Mouse (Mus musculus) CH12.LX (cell line): ENCODE data around the gene Trappc5. TPM values are rescaled to one million over a fixed set of nuclear protein-coding genes. Genes with fewer than 3 reads are reported as not detected.

Experiments used
- DNase-seq: peaks from one replicate; pipeline ENCODE4 v3.0.0-alpha.2; 2013; ENCODE audit errors: extremely low read depth
- H3K27ac ChIP-seq: 2 replicates; pipeline ENCODE4 v1.5.1; 2012; ENCODE audit warnings: low read depth, mild to moderate bottlenecking, control low read depth, moderate library complexity; ENCODE audit not compliant: insufficient read depth
- H3K27me3 ChIP-seq: replicated peaks from 2 replicates; pipeline ENCODE3; 2012; ENCODE audit warnings: inconsistent platforms
- H3K36me3 ChIP-seq, 2 experiments: replicated peaks in 1 of 2; 2 replicates each; pipeline versions ENCODE3 to v1.6.1; 2012; ENCODE audit warnings: inconsistent platforms in 1 of 2, low read length in 1 of 2, mild to moderate bottlenecking in 1 of 2, mixed read lengths in 1 of 2, moderate library complexity in 1 of 2; ENCODE audit not compliant: control insufficient read depth in 1 of 2, insufficient read depth in 1 of 2
- H3K4me1 ChIP-seq, 2 experiments: 2 replicates each; pipeline ENCODE4 v1.6.1; 2012; ENCODE audit warnings: inconsistent platforms in 1 of 2, moderate library complexity in 1 of 2; ENCODE audit not compliant: insufficient read depth in 2 of 2, control insufficient read depth in 1 of 2
- H3K4me2 ChIP-seq: 2 replicates; pipeline ENCODE4 v1.6.1; 2012; ENCODE audit warnings: low read depth, mild to moderate bottlenecking, control low read depth; ENCODE audit not compliant: poor library complexity, insufficient read depth, severe bottlenecking
- H3K4me3 ChIP-seq, 3 experiments: fragments of 150-350 bp in 1 of 3; sonication (generic) in 1 of 3; replicated peaks in 1 of 3; 2 replicates each; pipeline versions ENCODE3 to v1.5.1; 2011 to 2012; ENCODE audit warnings: low read depth in 2 of 3, low read length in 2 of 3, mild to moderate bottlenecking in 2 of 3, moderate library complexity in 2 of 3, control low read depth in 1 of 3, improper control_type of control experiment in 1 of 3, inconsistent platforms in 1 of 3, mixed read lengths in 1 of 3; ENCODE audit not compliant: poor library complexity in 1 of 3
- H3K79me2 ChIP-seq: replicated peaks from 2 replicates; pipeline ENCODE4 v1.6.1; 2012; ENCODE audit warnings: mild to moderate bottlenecking, moderate library complexity; ENCODE audit not compliant: control insufficient read depth, poor library complexity, insufficient read depth, severe bottlenecking; ENCODE audit errors: extremely low read depth
- H3K9ac ChIP-seq: 2 replicates; pipeline ENCODE4 v1.6.1; 2012; ENCODE audit warnings: low read depth, mild to moderate bottlenecking, control low read depth, moderate library complexity; ENCODE audit not compliant: insufficient read depth
- H3K9me3 ChIP-seq: replicated peaks from 2 replicates; pipeline ENCODE3; 2012; ENCODE audit warnings: low read length, inconsistent platforms, mixed read lengths
- CHD2 ChIP-seq: IDR thresholded peaks from 2 replicates; pipeline ENCODE4 v1.6.1; 2011; ENCODE audit warnings: low read length, improper control_type of control experiment
- ELF1 ChIP-seq: IDR thresholded peaks from 2 replicates; pipeline ENCODE4 v1.6.1; 2014; ENCODE audit warnings: low read depth, mild to moderate bottlenecking, inconsistent platforms, low read length, improper control_type of control experiment
- EP300 ChIP-seq: IDR thresholded peaks from 2 replicates; pipeline ENCODE4 v1.6.1; 2011; ENCODE audit warnings: low read length, improper control_type of control experiment
- ETS1 ChIP-seq: conservative IDR thresholded peaks from 2 replicates; pipeline ENCODE4 v1.6.1; 2012; ENCODE audit warnings: low read depth, mild to moderate bottlenecking, inconsistent platforms, low read length, improper control_type of control experiment, moderate library complexity
- GABPA ChIP-seq: IDR thresholded peaks from 2 replicates; pipeline ENCODE4 v1.6.1; 2012; ENCODE audit warnings: low read depth, low read length, improper control_type of control experiment, inconsistent platforms; ENCODE audit not compliant: insufficient replicate concordance
- IRF4 ChIP-seq: IDR thresholded peaks from 2 replicates; pipeline ENCODE4 v1.6.1; 2014; ENCODE audit warnings: low read depth, mild to moderate bottlenecking, inconsistent platforms, low read length, improper control_type of control experiment
- JUN ChIP-seq: IDR thresholded peaks from 2 replicates; pipeline ENCODE4 v1.6.1; 2011; ENCODE audit warnings: low read depth, mild to moderate bottlenecking, low read length, improper control_type of control experiment, moderate library complexity; ENCODE audit not compliant: insufficient read depth
- MAZ ChIP-seq: IDR thresholded peaks from 2 replicates; pipeline ENCODE4 v1.6.1; 2012; ENCODE audit warnings: low read depth, mild to moderate bottlenecking, inconsistent platforms, low read length, improper control_type of control experiment, moderate library complexity
- NRF1 ChIP-seq: IDR thresholded peaks from 2 replicates; pipeline ENCODE4 v1.6.1; 2014; ENCODE audit warnings: low read depth, mild to moderate bottlenecking, inconsistent platforms, low read length, improper control_type of control experiment, moderate library complexity
- PAX5 ChIP-seq: IDR thresholded peaks from 2 replicates; pipeline ENCODE4 v1.6.1; 2012; ENCODE audit warnings: low read length, inconsistent platforms, mixed read lengths
- ZKSCAN1 ChIP-seq: IDR thresholded peaks from 2 replicates; pipeline ENCODE4 v1.6.1; 2012; ENCODE audit warnings: low read depth, inconsistent platforms, low read length, improper control_type of control experiment, borderline replicate concordance
- dilution Hi-C: fragments of 300-500 bp; cut with MboI; formaldehyde crosslinking; loops from 2 replicates; pipeline ENCODE4 v1.14.3; 2020; ENCODE audit warnings: low sequenced_read_pairs; ENCODE audit not compliant: extremely low pct_unique_long_range_greater_than_20kb, extremely low pct_ligation_motif_present
- in situ Hi-C: fragments of 300-500 bp; cut with MboI; formaldehyde crosslinking; loops from 3 replicates; pipeline ENCODE4 v1.14.3; 2019; ENCODE audit warnings: low sequenced_read_pairs, low pct_ligation_motif_present, low pct_unique_long_range_greater_than_20kb, mixed read lengths
- polyA plus RNA-seq: library from polyadenylated mRNA; unstranded; fragments of >175 nt; gene quantifications from 2 replicates; pipeline ENCODE4 v1.2.1, GENCODE M21; 2012; ENCODE audit warnings: low read depth; ENCODE audit not compliant: insufficient read length
- total RNA-seq, 2 experiments: library from RNA; depleted of rRNA; stranded (reverse); fragments of 300-350 nt in 1 of 2; fragments of >200 nt in 1 of 2; gene quantifications; 2 replicates each; pipeline ENCODE4 v1.2.3; 2012 to 2014

The Trappc5 gene
- total and polyA plus RNA-seq, 3 experiments, result 21.5 to 27.4 (median 22.4) TPM

GRCm38 (mm10) chr8:3656725-3657381 lies 19.2 kb upstream of the Trappc5 start:
- in situ Hi-C loops (no loop called here), dilution Hi-C loops (no loop called here)
- H3K9me3 ChIP-seq, result no peaks in the 10 kb centered on the region
- H3K4me1 ChIP-seq, result peaks cover 9 to 31% of the 10 kb centered on the region in 2 experiments
- H3K79me2 ChIP-seq, result no peaks in the 10 kb centered on the region
- no peak overlapping the region for H3K4me3 ChIP-seq
- H3K27me3 ChIP-seq, result no peaks in the 10 kb centered on the region
- H3K9ac ChIP-seq, result no peak overlapping the region
- H3K4me2 ChIP-seq, result 0 out of 2 replicates have a peak overlapping the region, but pooled peaks have one; percentile 11
- no peaks in the 10 kb centered on the region for H3K36me3 ChIP-seq
- DNase-seq, result no peak
- TF ChIP-seq CHD2 (no peak), JUN (no peak), MAZ (no peak), PAX5 (no peak), EP300 (no peak), GABPA (no peak), IRF4 (no peak)
- no peak overlapping the region for H3K27ac ChIP-seq

- dilution Hi-C loops, result no loop called here
Observed at GRCm38 (mm10) chr8:3660889-3661288, 15.2 kb upstream of the Trappc5 start.

GRCm38 (mm10) chr8:3664405-3664804 lies 11.7 kb upstream of the Trappc5 start:
- TF ChIP-seq CHD2 (0 out of 2 replicates have a peak, but pooled peaks have one; percentile 23), IRF4 (no peak), NRF1 (no peak)
- dilution Hi-C loops, result no loop called here

More at GRCm38 (mm10) chr8:3660889-3661288, 15.2 kb upstream of the Trappc5 start:
- no peaks in the 10 kb centered on the region for H3K36me3 ChIP-seq
- no peak overlapping the region for H3K4me2 ChIP-seq
- peaks cover 14 to 39% of the 10 kb centered on the region in 2 experiments for H3K4me1 ChIP-seq
- H3K79me2 ChIP-seq, result no peaks in the 10 kb centered on the region
- H3K4me3 ChIP-seq, result no peak overlapping the region
- TF ChIP-seq ELF1, result 0 out of 2 replicates have a peak, but pooled peaks have one; percentile 24
- TF ChIP-seq PAX5, result no peak
- TF ChIP-seq ZKSCAN1, result no peak
- TF ChIP-seq EP300, result no peak
- no peak for TF ChIP-seq ETS1
- TF ChIP-seq CHD2, result no peak
- no peaks in the 10 kb centered on the region for H3K9me3 ChIP-seq
- in situ Hi-C loops, result no loop called here
- H3K27ac ChIP-seq, result no peak overlapping the region
- H3K9ac ChIP-seq, result no peak overlapping the region
- DNase-seq, result no peak
- no peaks in the 10 kb centered on the region for H3K27me3 ChIP-seq

More at GRCm38 (mm10) chr8:3664405-3664804, 11.7 kb upstream of the Trappc5 start:
- Histone ChIP-seq H3K27me3 (no peaks in the 10 kb centered on the region), H3K36me3 (no peaks in the 10 kb centered on the region), H3K4me3 (no peak overlapping the region), H3K4me2 (peak overlapping the region; percentile 45), H3K9ac (peak overlapping the region; percentile 40; the same call in 1 of the 2 replicates), H3K79me2 (no peaks in the 10 kb centered on the region), H3K4me1 (peaks cover 15 to 42% of the 10 kb centered on the region in 2 experiments; a peak in 3 of 4 replicates), H3K27ac (no peak overlapping the region), H3K9me3 (no peaks in the 10 kb centered on the region)
- DNase-seq, result peak; percentile 58
- in situ Hi-C loops, result no loop called here
